Mouse (Mus musculus) neural tube, postnatal 0 days (tissue): ENCODE results near the gene Zfp738. TPM values are rescaled to one million over a fixed set of nuclear protein-coding genes. Genes with fewer than 3 reads are reported as not detected.

Source experiments
- polyA plus RNA-seq: library from polyadenylated mRNA; unstranded; fragments of >200 nt; fragmentation: Nextera tagmentation; extraction: Ambion mirVana; gene quantifications from 2 replicates; pipeline ENCODE4 v1.2.1, GENCODE M21; 2015

Gene Zfp738
- polyA plus RNA-seq, result 8.7 and 12.2 TPM in 2 replicates

DNA sequence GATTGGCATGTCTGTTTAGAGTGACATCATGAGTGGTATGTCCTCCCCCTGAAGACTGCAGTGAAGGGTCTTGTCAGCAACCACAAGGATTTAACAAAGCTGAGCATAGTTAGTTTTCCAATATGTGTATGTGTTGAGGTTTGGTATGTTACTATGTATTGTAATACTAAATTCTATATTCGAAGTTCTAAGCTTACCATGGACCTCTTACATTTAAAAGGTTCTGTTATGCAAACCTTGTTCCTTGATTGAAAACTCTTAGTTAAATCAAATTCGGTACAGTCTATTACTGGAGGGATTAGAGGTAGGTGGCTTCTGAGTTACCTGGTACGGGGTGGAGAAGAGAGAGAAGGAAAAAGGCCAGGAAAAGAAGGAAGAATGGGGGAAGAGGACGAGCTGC is at the start of gene Zfp738:
Gene Zfp738 (minus strand): TSS at position 101 of the 400 bp plus-strand sequence.

DNA sequence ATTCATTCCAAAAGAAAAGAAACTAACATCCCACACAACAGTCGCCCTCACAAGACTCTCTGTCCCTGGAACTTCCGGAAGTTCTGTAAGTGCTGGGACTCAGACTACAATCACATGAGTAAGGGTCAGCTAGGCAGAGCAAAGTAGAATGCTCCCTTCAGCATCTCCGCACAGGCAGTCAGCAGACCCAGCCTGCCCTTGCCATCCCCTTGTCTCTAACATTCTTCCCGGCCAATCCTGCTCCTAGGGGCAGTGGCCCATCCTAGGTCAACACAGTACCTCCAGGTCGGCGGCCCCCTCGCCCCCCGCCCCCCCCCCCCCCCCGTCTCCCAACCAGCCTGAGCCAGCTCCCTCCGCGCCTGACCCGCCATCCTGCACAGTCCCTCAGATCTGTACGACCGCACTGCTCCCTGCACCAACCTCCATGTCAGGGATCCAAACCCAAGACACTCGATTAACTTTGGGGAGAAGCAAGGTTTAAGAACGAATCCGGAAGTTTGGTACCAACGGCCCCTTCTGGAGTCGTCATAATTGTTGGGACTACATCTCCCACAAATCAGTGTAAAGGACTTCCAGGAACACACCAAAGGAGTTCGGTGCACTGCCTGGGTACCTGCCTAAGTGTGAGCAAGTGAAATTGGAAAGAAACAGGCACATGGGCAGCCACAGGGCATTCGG is 41.9 kb upstream of the Zfp738 start, which contains the start of gene Zfp65:
Gene Zfp65 (minus strand): TSS at position 533 of the 678 bp plus-strand sequence.

DNA sequence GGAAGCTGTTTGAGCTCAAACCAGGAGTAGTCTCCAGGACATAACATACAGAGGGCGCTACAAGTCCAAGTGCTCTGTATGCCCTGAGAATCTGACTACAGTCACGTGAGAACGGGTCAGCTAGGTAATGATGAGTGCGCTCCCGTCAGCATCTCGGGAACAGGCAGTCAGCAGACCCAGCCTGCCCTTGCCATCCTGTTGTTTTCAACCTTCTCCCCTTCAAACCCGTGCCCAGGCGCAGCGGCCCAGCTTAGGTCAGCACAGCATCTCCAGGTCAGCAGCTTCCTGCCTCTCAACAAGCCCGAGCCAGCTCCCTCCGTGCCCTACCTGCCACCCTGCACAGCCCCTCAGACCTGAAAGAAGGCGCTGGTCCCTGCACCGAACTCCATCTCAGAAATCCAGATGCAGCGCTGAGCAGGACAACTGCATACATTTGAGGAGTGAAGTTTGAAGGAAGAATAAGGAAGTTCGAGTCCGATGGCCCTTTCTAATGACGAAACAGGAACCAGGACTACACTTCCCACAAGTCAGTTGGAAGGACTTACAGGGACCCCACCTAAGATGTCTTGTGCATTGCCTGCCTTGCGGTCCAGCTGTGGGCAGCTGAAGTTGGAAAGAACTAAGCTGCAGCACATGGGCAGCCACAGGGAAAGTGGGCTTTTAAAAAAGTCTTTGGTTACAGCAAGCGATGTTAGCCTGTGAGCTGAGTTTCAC is 49.4 kb downstream of the Zfp738 start, which contains the start of the genes Gm49345 and Zfp729a:
Gene Gm49345 (minus strand): TSS at position 476 of the 714 bp plus-strand sequence.
Gene Zfp729a (minus strand): TSS at position 498 of the 714 bp plus-strand sequence.

DNA sequence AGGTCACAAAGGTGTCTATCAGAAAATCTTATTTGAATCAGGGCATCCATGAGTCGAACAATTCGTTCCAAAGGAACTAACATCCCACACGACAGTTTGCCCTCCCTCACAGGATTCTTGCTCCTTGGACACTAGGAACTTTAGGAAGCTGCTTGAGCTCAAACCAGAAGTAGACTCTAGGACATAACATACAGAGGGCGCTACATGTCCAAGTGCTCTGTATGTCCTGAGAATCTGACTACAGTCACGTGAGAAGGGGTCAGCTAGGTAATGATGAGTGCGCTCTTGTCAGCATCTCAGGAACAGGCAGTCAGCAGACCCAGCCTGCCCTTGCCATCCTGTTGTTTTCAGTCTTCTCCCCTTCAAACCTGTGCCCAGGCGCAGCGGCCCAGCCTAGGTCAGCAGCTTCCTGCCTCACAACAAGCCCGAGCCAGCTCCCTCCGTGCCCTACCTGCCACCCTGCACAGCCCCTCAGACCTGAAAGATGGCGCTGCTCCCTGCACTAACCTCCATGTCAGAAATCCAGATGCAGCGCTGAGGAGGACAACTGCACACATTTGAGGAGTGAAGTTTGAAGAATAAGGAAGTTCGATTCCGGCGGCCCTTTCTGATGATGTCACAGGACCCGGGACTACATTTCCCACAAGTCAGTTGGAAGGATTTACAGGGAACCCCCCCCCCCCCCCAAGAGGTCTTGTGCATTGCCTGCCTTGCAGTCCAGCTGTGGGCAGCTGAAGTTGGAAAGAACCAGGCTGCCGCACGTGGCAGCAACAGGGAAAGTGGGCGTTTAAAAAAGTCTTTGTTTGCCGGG is 77.6 kb downstream of the Zfp738 start, which contains the start of gene Zfp729b:
Gene Zfp729b (minus strand): TSS at position 642 of the 811 bp plus-strand sequence.

Other genes starting within 250 kb of the Zfp738 start
- gene Zfp874a, start 235.4 kb downstream of the Zfp738 start, polyA plus RNA-seq, result 4.7 and 5.3 TPM in 2 replicates
- gene Zfp874b, start 202.8 kb downstream of the Zfp738 start, polyA plus RNA-seq, result 2.3 and 2.6 TPM in 2 replicates
- gene Zfp58, start 186.5 kb downstream of the Zfp738 start, polyA plus RNA-seq, result 6.5 TPM in 2 replicates
- gene Gm26965, start 160.9 kb downstream of the Zfp738 start, polyA plus RNA-seq, result not detected in 2 replicates
- gene Zfp87, start 160.9 kb downstream of the Zfp738 start, polyA plus RNA-seq, result 32.4 and 37.9 TPM in 2 replicates
- gene Zfp748, start 133.2 kb downstream of the Zfp738 start, polyA plus RNA-seq, result 6.0 and 8.2 TPM in 2 replicates
- gene Zfp729b, start 77.4 kb downstream of the Zfp738 start, polyA plus RNA-seq, result 3.1 and 3.9 TPM in 2 replicates
- gene Gm49345, start 49.3 kb downstream of the Zfp738 start, polyA plus RNA-seq, result 0.69 and 3.1 TPM in 2 replicates
- gene Zfp729a, start 49.3 kb downstream of the Zfp738 start, polyA plus RNA-seq, result 2.5 and 2.8 TPM in 2 replicates
- 5.2 and 5.8 TPM in 2 replicates for gene Zfp65, start 42.1 kb upstream of the Zfp738 start, polyA plus RNA-seq
- gene Zfp85, start 68.2 kb upstream of the Zfp738 start, polyA plus RNA-seq, result 5.1 TPM in 2 replicates
- gene Zfp493, start 92.6 kb upstream of the Zfp738 start, polyA plus RNA-seq, result 1.7 and 2.0 TPM in 2 replicates
- 9.7 and 10.6 TPM in 2 replicates for gene Zfp273, start 126.7 kb upstream of the Zfp738 start, polyA plus RNA-seq
- 4.5 and 4.9 TPM in 2 replicates for gene Gm10037, start 144.0 kb upstream of the Zfp738 start, polyA plus RNA-seq
- gene BC048507, start 176.3 kb upstream of the Zfp738 start, polyA plus RNA-seq, result not detected in 2 replicates